Mouse (Mus musculus) forebrain, embryonic 12.5 days (tissue): ENCODE measurements at regions not wholly inside any gene's neighbourhood (a gene's known extent, or its start where the extent isn't known, plus 50 kb on each side); places are given as distances from the start of the nearest gene placed in this dataset.

Experiments used
- ATAC-seq: fragments of 200-750 bp; cut with Nextera tagmentation; 2 replicates; pipeline ENCODE4 v1.8.0; 2017; ENCODE audit warnings: moderate TSS enrichment; ENCODE audit not compliant: low FRiP score
- H3K27ac ChIP-seq: fragments of 300-500 bp; sonication (generic); 2 replicates; pipeline ENCODE4 v1.5.1; 2016; ENCODE audit warnings: mild to moderate bottlenecking
- H3K27me3 ChIP-seq: fragments of 300-500 bp; sonication (generic); 2 replicates; pipeline ENCODE4 v1.6.1; 2016; ENCODE audit warnings: mild to moderate bottlenecking
- H3K36me3 ChIP-seq: fragments of 300-500 bp; sonication (generic); replicated peaks from 2 replicates; pipeline ENCODE4 v1.6.1; 2016; ENCODE audit warnings: mild to moderate bottlenecking
- H3K4me1 ChIP-seq: fragments of 300-500 bp; sonication (generic); 2 replicates; pipeline ENCODE4 v1.6.1; 2016
- H3K4me2 ChIP-seq: fragments of 300-500 bp; sonication (generic); 2 replicates; pipeline ENCODE4 v1.6.1; 2016; ENCODE audit warnings: mild to moderate bottlenecking, moderate library complexity
- H3K4me3 ChIP-seq: fragments of 300-500 bp; sonication (generic); replicated peaks from 2 replicates; pipeline ENCODE4 v1.5.1; 2016; ENCODE audit warnings: mild to moderate bottlenecking
- H3K9ac ChIP-seq: fragments of 300-500 bp; sonication (generic); 2 replicates; pipeline ENCODE4 v1.6.1; 2016; ENCODE audit warnings: mild to moderate bottlenecking
- H3K9me3 ChIP-seq: fragments of 300-500 bp; sonication (generic); 2 replicates; pipeline ENCODE4 v1.6.1; 2016
- WGBS: fragments of 180-500 bp; shearing (Covaris S2); methylation state at CpG from one replicate; pipeline ENCODE4 v1.1.7; 2016; 5-methylcytosine and 5-hydroxymethylcytosine counted together

- H3K4me2 ChIP-seq: no peak overlapping the region
- 67% methylated on average over 13 of the region's 13 CpGs for WGBS
- peaks cover 10% of the 10 kb centered on the region; the same call in 1 of the 2 replicates for H3K27me3 ChIP-seq
- no peak overlapping the region for H3K4me3 ChIP-seq
- no peak overlapping the region for H3K9ac ChIP-seq
- no peaks in the 10 kb centered on the region for H3K36me3 ChIP-seq
- no peaks in the 10 kb centered on the region for H3K9me3 ChIP-seq
- H3K4me1 ChIP-seq: peaks cover 20% of the 10 kb centered on the region
- H3K27ac ChIP-seq: 0 out of 2 replicates have a peak overlapping the region, but pooled peaks have one; percentile 59
- no peak for ATAC-seq
These were observed 335.9 kb downstream of the Psat1 start for GRCm38 (mm10) chr19:15611137-15611758.

GRCm38 (mm10) chr19:15606440-15606839 lies 340.7 kb downstream of the Psat1 start:
- no peak for ATAC-seq
- 91% methylated on average over 4 of the region's 4 CpGs for WGBS
- Histone ChIP-seq H3K9me3 (no peaks in the 10 kb centered on the region), H3K9ac (no peak overlapping the region), H3K36me3 (no peaks in the 10 kb centered on the region), H3K4me3 (no peak overlapping the region), H3K4me2 (no peak overlapping the region), H3K4me1 (no peaks in the 10 kb centered on the region; the same call in none of the 2 replicates), H3K27me3 (no peaks in the 10 kb centered on the region), H3K27ac (no peak overlapping the region)

GRCm38 (mm10) chr19:15592821-15593220 lies 354.3 kb downstream of the Psat1 start:
- no peak overlapping the region for H3K27ac ChIP-seq
- no peak for ATAC-seq
- no peaks in the 10 kb centered on the region for H3K9me3 ChIP-seq
- WGBS: 78% methylated on average over 2 of the region's 2 CpGs
- H3K27me3 ChIP-seq: no peaks in the 10 kb centered on the region
- H3K36me3 ChIP-seq: no peaks in the 10 kb centered on the region
- no peak overlapping the region for H3K4me2 ChIP-seq
- H3K4me3 ChIP-seq: no peak overlapping the region
- no peaks in the 10 kb centered on the region for H3K4me1 ChIP-seq
- no peak overlapping the region for H3K9ac ChIP-seq

GRCm38 (mm10) chr19:15583782-15584693 lies 363.1 kb downstream of the Psat1 start:
- Histone ChIP-seq H3K4me3 (no peak overlapping the region), H3K27me3 (no peaks in the 10 kb centered on the region), H3K9me3 (peaks cover 8% of the 10 kb centered on the region; the same call in 1 of the 2 replicates), H3K27ac (no peak overlapping the region), H3K4me1 (peaks cover 16% of the 10 kb centered on the region), H3K9ac (no peak overlapping the region), H3K4me2 (no peak overlapping the region), H3K36me3 (no peaks in the 10 kb centered on the region)
- WGBS: 66% methylated on average over 15 of the region's 15 CpGs
- no peak; the same call in 1 of the 2 replicates for ATAC-seq

GRCm38 (mm10) chr19:15583106-15583781 lies 363.9 kb downstream of the Psat1 start:
- no peaks in the 10 kb centered on the region for H3K27me3 ChIP-seq
- no peak overlapping the region for H3K27ac ChIP-seq
- no peak overlapping the region for H3K4me2 ChIP-seq
- H3K4me1 ChIP-seq: peaks cover 16% of the 10 kb centered on the region
- no peaks in the 10 kb centered on the region for H3K36me3 ChIP-seq
- no peak for ATAC-seq
- WGBS: 52% methylated on average over 8 of the region's 8 CpGs
- H3K9me3 ChIP-seq: peaks cover 8% of the 10 kb centered on the region; the same call in 1 of the 2 replicates
- no peak overlapping the region for H3K4me3 ChIP-seq
- H3K9ac ChIP-seq: no peak overlapping the region

- Histone ChIP-seq H3K9me3 (no peaks in the 10 kb centered on the region), H3K27me3 (no peaks in the 10 kb centered on the region), H3K4me1 (no peaks in the 10 kb centered on the region), H3K4me2 (no peak overlapping the region), H3K36me3 (no peaks in the 10 kb centered on the region), H3K9ac (no peak overlapping the region), H3K4me3 (no peak overlapping the region), H3K27ac (no peak overlapping the region)
- WGBS: 88% methylated on average over 9 of the region's 9 CpGs
- no peak for ATAC-seq
These were observed 375.9 kb downstream of the Psat1 start for GRCm38 (mm10) chr19:15571204-15571603.

- Histone ChIP-seq H3K4me2 (no peak overlapping the region), H3K4me1 (no peaks in the 10 kb centered on the region), H3K27ac (no peak overlapping the region), H3K4me3 (no peak overlapping the region), H3K27me3 (no peaks in the 10 kb centered on the region), H3K9ac (no peak overlapping the region), H3K36me3 (no peaks in the 10 kb centered on the region), H3K9me3 (no peaks in the 10 kb centered on the region)
- ATAC-seq: no peak
- 87% methylated on average over 5 of the region's 5 CpGs for WGBS
These were observed 385.6 kb downstream of the Psat1 start for GRCm38 (mm10) chr19:15561511-15561910.

GRCm38 (mm10) chr19:15553953-15554352 lies 393.2 kb downstream of the Psat1 start:
- Histone ChIP-seq H3K4me1 (no peaks in the 10 kb centered on the region), H3K9ac (no peak overlapping the region), H3K4me3 (no peak overlapping the region), H3K9me3 (no peaks in the 10 kb centered on the region), H3K27ac (no peak overlapping the region), H3K36me3 (no peaks in the 10 kb centered on the region), H3K27me3 (no peaks in the 10 kb centered on the region), H3K4me2 (no peak overlapping the region)
- 84% methylated on average over 8 of the region's 8 CpGs for WGBS
- no peak for ATAC-seq

GRCm38 (mm10) chr19:15517853-15518252 lies 429.3 kb downstream of the Psat1 start:
- no peak overlapping the region for H3K27ac ChIP-seq
- ATAC-seq: no peak
- WGBS: 76% methylated on average over 3 of the region's 3 CpGs

GRCm38 (mm10) chr19:15516566-15517305 lies 430.4 kb downstream of the Psat1 start:
- Histone ChIP-seq H3K27me3 (peaks cover 10% of the 10 kb centered on the region; the same call in 1 of the 2 replicates), H3K4me1 (peaks cover 10% of the 10 kb centered on the region), H3K4me3 (no peak overlapping the region), H3K9me3 (no peaks in the 10 kb centered on the region), H3K36me3 (no peaks in the 10 kb centered on the region), H3K9ac (no peak overlapping the region), H3K27ac (no peak overlapping the region; the same call in 1 of the 2 replicates), H3K4me2 (peak overlapping the region; percentile 6; the same call in 1 of the 2 replicates)
- ATAC-seq: peak; percentile 55; the same call in 1 of the 2 replicates
- 57% methylated on average over 17 of the region's 17 CpGs for WGBS

More at GRCm38 (mm10) chr19:15517853-15518252, 429.3 kb downstream of the Psat1 start:
- Histone ChIP-seq H3K36me3 (no peaks in the 10 kb centered on the region), H3K9ac (no peak overlapping the region), H3K9me3 (peaks cover under 1% of the 10 kb centered on the region; the same call in 1 of the 2 replicates), H3K27me3 (peaks cover 3% of the 10 kb centered on the region; the same call in 1 of the 2 replicates), H3K4me3 (no peak overlapping the region), H3K4me1 (peaks cover 10% of the 10 kb centered on the region), H3K4me2 (no peak overlapping the region)

GRCm38 (mm10) chr19:15513197-15513596 lies 433.9 kb downstream of the Psat1 start:
- H3K4me2 ChIP-seq: no peak overlapping the region
- H3K4me3 ChIP-seq: no peak overlapping the region
- H3K4me1 ChIP-seq: peaks cover 10% of the 10 kb centered on the region
- no peak overlapping the region for H3K9ac ChIP-seq
- WGBS: 87% methylated on average over 4 of the region's 4 CpGs
- peaks cover 10% of the 10 kb centered on the region; the same call in 1 of the 2 replicates for H3K27me3 ChIP-seq
- no peaks in the 10 kb centered on the region for H3K36me3 ChIP-seq
- no peaks in the 10 kb centered on the region for H3K9me3 ChIP-seq
- no peak overlapping the region for H3K27ac ChIP-seq
- no peak for ATAC-seq
